Mouse (Mus musculus): ENCODE data around the gene Oprm1. TPM values are rescaled to one million over a fixed set of nuclear protein-coding genes. Genes with fewer than 3 reads are reported as not detected.

Oprm1 gene
- polyA plus RNA-seq, 1 experiment = not detected

GRCm38 (mm10) chr10:7077971-7078370 is 319.7 kb downstream of the Oprm1 start:
- TF ChIP-seq MYOG (IDR thresholded peaks at IDR 0.05; ENCODE audit: control insufficient read depth in 1 of 3, insufficient read depth in 1 of 3, insufficient read length in 2 of 3, low read depth in 2 of 3) (no peak), USF1 (IDR thresholded peaks at IDR 0.05; ENCODE audit: low read depth) (no peak), REST (IDR thresholded peaks at IDR 0.05; ENCODE audit: insufficient read depth, insufficient read length) (no peak), MAX (IDR thresholded peaks at IDR 0.05; ENCODE audit: low read depth) (no peak), POLR2AphosphoS2 (IDR thresholded peaks at IDR 0.05; ENCODE audit: insufficient read length, low read depth) (no peak)
- Histone ChIP-seq H3K4me3 (no peak overlapping the region), H3K79me2 (ENCODE audit: control insufficient read depth, insufficient read depth) (no peaks in the 10 kb centered on the region), H3ac (ENCODE audit: control insufficient read depth, insufficient read length) (no peak overlapping the region), H3K4me2 (ENCODE audit: low read depth) (no peak overlapping the region), H3K36me3 (ENCODE audit: control insufficient read depth, insufficient read depth) (no peaks in the 10 kb centered on the region), H3K27me3 (ENCODE audit: control insufficient read depth, insufficient read depth, insufficient read length) (no peaks in the 10 kb centered on the region)

Other genes with a start within 250 kb of the Oprm1 start
- not detected for gene Gm10945, start 3.3 kb downstream of the Oprm1 start, polyA plus RNA-seq (2012; fragmentation: generic; extraction: Trizol)